Mouse (Mus musculus) liver, postnatal 0 days (tissue): ENCODE results near the gene Trmt1.

Experiments used
- CTCF ChIP-seq: sonication (generic); IDR thresholded peaks from 2 replicates; pipeline ENCODE4 v1.5.1; 2016; ENCODE audit warnings: antibody characterized with exemption, low read depth
- EP300 ChIP-seq: IDR thresholded peaks from 2 replicates; pipeline ENCODE4 v1.6.1; 2016; ENCODE audit warnings: antibody characterized with exemption, low read depth, mild to moderate bottlenecking

GRCm38 (mm10) chr8:84734680-84735079, 48.6 kb downstream of the Trmt1 start:
- no peak for TF ChIP-seq EP300
- no peak for TF ChIP-seq CTCF
